Mouse (Mus musculus) retina, adult 2 months (tissue): ENCODE data around the gene Alad.

ENCODE experiments used
- DNase-seq: peaks from one replicate; pipeline ENCODE4 v3.0.0-alpha.2; 2012; ENCODE audit warnings: low read depth, low spot score

Gene Alad

DNA sequence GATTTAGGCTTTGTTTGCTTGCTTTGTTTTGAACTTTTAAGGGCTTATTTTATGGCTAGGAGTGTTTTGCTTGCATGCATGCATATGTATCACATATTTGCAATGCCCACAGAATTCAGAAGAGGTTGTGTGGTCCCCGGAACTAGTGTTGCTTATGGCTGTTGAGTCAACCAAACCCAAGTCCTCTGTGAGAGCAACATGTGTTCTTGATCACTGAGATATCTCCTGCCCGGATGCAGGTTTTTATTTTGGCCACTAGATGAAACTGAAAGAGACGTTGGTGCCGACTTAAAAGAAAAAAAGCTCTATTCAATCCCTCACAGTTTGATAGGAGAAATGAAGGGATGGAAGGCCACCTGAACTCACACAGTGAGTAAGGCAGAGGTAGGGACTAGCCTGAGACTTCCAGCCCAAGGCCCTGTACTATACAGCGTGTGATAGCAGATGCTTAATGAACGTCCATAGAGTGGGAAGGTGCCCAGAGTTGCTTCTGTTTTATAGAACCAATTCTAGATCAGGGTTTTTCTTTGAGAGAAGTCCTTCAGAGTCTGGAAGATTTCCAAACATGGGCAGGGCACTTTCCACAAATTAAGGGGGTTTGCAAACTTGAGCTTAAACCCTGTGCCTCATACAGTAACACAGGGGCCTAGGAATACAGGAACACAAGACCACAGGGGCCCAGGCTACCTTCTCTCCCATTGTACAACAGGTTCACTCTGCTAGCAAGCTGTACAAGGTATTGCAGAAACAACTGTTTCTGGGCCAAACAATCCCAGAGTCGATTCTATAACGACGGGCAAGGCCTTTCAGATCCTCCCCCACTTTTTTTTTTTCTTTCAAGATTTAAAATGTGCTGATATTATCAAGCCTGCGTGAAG, 1.9 kb downstream of the Alad start:
- DNase-seq: no peak

DNA sequence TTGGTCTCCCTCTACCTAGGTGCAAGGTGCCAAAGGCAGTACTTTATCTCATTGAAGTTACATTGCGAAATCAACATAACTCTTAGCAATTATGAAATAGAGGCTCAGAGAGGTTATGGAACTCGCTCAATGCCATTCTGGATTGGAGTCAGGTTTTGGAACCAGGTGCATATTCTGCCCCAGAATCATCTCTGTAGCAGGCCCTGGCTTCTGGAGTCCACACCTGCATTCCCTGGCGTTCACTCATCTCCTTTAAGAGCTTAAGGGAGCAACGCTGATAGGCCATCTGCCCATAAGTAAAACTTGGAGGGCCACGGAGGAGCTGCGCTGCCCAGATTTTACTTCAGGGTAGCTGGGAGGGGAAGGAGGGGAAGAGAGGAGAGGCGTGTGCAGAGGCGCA, 2.7 kb downstream of the Alad start:
- DNase-seq: no peak

DNA sequence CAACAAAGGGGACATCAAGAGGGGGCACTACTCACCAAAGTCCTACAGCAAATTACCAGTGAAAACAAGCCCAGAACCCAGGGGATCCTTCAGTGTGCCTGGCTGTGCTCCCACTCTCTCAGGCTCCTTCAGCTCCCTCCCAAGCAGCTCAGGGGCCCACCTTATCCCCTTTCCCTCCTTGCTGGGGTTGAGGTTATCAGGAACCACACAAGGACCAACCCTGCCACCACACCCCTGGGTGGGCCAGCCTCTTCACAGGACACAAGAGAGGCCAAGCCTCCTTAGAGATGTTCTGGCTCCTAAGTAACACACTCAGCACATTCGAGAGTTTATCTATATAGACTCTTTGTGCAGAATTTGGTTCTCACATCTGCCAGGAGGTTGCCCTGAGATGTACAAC, 3.1 kb downstream of the Alad start:
- DNase-seq: no peak

DNA sequence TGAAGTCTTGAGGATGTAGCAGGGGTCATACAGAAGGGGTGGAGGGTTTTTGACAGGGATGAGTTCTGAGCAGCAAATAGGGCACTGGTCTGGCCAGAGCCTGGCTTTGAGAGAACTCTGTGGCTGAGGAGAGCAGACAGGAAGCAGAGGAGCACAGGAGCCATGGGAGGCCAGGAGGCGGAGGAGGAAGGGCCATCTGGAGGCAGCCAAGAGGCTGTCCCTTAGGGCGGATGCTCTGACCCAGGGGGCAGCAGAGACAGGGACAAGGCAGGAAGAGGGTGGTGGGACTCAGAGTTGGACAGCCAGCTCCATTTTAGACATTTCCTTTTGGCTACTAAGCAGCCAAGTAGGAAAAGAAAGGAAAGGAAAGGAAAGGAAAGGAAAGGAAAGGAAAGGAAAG, 3.6 kb downstream of the Alad start:
- no peak for DNase-seq

DNA sequence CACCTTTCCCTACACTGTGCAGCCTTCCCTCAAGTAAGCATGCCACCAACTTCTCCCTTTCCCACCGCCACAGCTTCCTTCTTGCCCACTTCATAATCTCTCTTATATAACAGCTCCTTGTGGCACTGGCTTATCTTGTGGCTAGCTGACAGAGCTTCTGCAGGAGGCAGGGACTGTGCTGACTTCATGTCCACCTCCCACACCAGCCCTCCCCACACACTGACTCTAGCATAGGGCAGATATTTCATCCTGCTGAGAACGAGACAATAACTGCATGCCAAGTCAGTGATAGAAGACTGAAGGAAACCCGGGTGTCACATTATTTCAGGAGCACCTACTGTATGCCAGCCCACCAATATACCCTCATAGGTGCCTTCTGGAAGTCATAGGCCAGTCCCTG, 4.2 kb downstream of the Alad start:
- DNase-seq: no peak

DNA sequence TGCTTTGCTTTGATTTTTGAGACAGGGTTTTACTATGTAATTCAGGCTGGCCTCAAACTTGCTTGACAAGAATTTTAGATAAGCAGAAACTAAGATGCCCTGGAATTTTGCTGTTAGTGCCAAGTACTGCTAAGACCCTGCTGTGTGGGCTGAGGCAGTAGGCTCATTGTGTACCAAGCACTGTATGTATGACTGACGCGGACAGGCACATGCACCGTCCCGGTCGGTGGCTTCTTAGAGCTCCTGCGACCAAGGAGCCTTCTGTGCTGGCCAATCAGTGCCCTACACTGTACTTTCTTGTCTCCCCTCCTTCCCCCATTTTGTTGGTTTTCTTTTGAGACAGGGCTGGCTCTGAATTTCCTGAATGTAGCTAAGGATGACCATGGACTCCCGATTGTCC, 4.7 kb downstream of the Alad start:
- no peak for DNase-seq

DNA sequence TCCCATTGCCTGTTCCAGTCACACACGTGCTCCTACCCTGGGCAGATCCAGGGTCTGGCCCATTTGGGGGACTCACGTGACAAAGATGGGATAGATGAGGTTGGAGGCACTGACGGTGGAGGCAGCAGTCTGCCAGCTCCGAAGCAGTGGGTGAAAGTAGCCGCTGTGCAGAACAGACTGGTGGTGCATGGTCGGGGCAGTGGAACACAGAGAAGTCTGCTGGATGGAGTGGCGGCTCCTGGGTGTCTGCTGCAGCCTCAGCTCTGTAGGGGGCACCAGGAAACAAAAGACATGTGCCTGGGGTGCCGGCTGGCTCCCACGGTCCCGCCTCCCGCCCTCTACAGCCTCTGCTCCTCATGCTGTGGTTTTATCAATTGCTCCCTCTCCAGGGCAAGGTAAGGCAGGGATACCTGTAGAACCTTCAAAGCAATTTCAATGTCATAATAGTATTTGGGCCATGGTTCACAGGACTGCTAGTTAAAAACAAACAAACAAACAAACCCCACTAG, 5.7 kb downstream of the Alad start:
- DNase-seq: no peak

DNA sequence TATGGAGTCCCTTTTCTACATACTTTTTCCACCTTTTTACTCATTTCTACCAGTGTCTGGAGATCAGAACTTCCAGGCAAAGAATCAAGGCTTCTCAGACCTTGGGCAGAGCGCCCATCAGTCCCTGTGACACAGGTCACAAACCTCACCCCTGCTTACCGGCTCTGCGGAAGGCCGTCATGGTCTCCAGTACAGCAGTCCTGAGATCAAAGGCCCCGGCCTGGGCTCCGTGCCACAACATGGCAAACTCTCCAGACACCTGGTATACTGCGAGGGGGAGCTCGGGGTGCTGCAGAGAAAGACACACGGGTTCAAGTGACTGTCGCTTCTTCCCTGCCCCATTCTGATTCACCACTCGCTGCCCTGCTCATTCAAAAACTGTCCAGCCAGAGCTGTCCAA, 9.8 kb downstream of the Alad start:
- no peak for DNase-seq

DNA sequence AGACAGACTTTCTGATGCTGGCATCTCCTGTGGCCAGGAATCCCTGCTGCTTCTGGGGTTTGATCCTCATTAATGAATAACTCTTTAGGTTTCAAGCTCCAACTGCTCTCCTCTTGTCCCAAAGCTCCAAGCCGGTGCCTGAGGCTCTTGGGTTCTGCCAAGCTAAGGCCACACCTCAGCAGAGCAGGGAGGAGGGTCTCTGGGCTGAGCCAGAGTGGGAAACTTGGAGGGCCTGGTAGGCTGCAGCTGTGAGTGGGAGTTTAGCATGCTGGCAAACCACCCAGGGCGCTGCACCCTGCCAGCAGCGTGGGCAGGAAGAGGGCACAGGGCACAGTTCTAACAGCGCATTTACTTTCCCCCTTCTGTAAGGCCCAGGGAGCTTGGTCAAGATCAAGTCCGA, 10.9 kb downstream of the Alad start:
- no peak for DNase-seq

DNA sequence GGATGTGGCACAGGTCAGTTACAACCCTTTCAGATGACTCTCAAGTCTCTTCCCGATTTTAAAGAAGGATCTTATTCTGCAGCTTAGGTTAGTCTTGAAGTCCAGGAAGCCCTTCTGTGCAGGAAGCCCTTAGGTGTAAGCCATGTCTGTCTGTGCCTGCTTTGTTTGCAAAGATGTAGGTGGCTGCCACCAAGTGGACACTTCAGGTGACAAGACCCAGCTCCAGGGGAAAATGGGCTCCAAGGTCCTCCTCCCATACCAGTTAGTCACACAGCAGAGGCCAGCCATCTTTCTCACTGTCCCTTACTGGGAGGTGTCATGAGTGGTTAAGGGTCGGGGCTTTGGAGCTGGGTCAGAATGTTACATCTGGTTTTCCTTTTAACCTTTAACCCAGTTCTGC, 12.9 kb downstream of the Alad start:
- no peak for DNase-seq

DNA sequence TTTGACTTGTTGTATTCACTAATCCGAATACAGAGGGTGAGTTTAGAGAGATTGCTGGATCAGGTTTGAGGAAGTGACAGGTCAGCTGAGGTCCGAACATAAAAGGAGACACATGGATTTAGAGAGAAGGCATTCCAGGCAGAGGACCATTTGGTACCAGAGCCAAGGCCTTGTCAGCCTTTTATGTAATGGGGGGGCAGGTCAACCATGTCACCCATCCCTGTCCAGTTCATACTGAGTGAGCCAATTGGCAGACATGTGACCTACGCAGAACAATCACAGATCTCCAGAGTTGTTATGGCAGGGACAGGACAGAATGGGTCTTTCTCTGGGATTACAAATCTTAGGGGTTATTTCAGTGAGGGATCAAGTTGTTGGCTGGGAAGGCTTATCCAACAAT, 13.7 kb downstream of the Alad start:
- no peak for DNase-seq

DNA sequence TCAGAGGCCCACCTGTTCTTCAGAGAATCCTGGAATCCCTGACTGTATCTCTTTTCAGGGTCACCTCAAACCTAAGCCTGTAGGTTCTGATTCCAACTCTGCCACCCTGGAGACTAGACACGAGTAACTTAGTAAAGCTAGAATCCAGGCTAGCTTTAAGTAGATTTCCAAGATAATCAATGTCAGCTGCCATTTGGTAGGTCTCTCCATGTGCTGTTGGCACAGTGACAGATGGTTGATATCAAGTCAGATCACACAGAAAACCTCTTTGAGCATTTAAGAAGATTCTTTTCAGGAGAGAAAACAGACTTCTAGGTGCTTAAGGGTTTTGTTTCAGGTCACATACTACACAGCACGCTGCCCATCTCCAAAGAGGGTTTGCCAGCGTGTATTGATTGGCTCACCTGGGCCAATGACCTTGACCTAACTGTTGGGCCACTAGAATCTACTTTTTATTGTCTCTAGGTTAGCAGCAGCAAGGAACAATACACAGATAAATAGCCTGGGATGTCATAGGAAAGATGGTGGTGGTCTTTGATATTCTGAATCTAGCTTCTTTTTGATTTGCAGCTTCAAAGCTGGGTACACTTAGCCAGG, 16.2 kb downstream of the Alad start, which contains the start of gene Hdhd3:
Gene Hdhd3, minus strand, starts transcription at position 94 of the 597 bp plus-strand sequence.
- no peak for DNase-seq

DNA sequence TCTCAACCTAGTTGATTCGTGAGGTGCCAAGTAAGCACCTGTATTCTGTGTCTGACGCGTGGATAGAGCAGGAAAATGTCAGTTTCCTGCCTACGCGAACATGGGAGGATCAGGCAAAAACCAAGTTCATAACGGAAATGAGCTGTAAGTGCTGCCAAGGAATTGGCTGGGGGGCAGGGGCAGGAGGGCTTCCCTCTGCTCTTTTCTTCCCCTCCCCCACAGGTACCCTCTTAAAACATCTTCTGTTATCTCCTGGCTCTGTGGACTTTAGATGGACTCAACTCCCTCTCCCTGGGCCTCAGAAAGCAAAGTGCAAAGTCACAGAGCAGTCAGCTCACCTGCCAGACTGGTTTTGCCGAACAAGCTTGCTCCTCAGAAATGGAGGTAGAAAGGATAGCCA, 16.7 kb downstream of the Alad start:
- no peak for DNase-seq

DNA sequence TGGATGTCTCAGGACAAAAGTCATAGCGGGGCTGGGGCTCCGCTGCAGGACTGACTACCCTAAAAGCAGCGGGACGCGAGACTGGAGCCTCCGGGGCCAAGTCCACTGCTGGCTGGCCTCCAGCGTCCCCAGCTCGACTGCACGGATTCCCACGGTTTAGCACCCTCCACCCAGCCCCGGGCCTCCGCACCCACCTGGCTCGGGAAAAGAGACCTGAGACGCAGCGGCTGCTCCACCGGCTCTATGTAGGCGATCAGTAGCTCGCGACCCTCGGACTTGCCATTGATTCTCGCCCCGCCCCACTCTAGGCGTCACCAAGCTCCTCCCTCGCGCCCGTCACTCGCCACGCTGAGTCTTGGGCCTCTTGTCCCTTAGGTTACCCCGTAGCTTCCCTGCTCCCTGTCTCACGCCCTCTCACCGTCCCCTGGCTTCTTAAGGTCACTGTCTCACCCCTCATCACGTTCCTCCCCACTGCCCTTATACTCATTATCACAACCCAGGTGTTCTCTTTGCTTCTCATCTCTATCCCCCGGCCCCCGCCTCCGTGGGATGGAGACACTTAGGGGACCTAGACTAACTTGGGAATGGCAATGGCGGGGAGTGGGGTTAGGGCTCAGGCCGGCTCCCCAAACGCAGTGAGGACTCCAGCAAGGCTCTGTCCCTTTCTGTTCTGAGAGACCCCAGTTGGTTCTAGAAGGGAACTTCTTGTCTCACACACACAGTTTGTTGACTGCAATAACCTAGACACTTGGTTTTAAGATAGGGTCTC, 17.6 kb downstream of the Alad start:
- peak; percentile 68 for DNase-seq

DNA sequence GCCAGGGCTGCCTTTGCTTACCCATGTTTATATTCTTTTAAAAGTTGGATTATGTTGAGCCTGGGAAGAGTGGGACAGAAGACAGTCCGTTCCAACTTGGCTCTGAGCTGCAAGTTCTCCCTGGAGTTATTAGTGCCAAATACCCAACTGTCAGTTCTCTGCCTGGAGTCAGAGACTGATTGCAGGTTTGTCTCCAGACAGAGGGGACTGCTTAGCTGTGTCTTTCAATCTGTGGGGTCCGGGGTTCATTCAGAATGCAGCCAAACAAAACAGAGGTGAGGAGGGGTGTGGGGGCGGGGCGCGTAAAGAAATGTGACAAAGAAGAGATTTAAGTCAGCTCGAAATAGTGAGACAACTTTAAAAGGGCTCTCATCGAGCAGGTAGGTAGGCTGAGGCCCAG, 18.2 kb downstream of the Alad start:
- no peak for DNase-seq

DNA sequence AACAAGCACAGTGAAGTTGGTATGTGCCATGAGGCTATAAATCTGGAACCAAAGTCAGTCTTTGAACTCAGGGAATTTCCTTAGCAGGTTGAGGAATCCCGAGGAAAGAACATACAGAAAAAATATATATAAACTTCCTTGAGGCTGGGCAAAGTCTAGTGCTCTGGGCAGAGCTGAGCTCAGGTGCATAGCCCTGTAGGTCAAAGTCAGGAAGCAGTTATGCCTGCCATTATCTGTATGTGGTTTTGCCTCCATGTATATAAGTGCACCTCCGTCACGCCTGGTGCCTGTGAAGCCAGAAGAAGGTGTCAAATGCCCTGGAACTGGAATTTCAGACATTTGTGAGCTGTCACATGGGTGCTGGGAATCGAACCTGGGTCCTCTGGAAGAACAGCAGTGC, 18.9 kb downstream of the Alad start:
- DNase-seq: no peak

DNA sequence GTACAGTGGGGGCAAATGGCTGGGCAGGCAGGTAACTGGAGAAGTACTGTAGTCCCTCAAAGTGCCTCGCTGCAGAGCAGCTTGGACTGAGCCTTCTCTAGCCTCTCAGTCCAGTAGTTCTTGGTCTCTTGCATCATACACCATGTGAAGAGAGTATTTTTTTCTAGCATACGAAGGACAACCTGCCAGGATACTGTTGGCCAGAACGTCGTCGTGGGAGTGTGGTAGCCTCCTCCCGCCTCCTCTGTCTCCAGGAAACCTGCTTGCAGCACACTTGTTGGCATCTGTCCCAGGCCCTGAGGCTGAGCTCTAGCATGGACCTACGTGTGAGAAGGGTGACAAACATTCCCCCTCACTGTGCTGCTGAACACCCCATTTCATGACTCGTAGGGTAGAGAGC, 22.9 kb downstream of the Alad start:
- no peak for DNase-seq

DNA sequence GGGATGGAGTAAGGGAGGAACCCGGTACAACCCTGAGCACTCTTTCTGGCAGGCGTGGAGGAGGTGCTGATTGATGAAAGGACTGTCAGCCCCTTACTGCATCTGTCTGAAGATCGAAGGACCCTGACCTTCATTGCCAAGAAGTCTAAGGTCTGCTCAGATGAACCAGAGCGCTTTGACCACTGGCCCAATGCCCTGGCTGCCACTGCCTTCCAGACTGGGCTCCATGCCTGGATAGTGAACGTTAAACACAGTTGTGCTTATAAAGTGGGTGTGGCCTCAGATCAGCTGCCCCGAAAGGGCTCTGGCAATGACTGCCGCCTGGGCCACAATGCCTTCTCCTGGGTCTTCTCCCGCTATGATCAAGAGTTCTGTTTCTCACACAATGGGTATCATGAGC, 23.8 kb downstream of the Alad start:
- no peak for DNase-seq

DNA sequence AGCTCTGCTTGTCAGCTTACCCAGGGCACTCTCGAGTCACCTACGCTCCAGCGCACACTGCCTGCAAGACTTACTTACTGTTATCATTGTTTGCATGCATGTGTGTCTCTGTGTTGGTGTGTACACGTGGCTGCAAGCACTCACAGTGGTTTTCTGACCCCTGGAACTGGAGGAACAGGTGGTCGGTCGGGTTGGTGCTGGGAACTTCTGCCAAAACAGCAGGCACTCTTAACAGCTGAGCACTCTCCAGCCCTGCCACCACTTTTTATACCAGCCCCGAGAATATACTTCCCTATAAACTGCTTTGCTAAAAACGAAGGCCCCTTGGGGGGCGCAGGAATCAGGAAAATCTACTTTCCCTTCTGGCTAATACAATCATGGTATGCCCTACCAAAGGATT, 25.5 kb downstream of the Alad start:
- DNase-seq: no peak

DNA sequence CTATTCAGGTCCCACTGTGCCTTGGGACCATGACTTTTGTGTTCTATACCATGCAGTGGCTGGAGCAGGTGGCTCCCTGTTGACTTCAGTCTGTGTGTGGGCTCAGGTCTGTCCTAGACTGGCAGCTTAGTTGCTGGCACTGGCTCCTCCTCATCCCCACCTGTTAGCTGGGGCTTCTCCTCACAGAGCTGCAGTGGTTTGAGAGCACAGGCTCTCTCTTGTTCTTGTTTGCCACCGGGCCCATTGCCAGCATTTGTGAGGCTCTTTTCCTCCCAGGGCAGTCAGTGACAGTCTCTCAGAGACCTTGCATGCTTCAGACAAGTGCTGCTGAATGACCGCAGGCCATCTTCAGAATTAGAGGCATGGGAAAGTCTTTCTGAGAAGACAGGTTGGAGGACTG, 27.0 kb downstream of the Alad start:
- no peak for DNase-seq

DNA sequence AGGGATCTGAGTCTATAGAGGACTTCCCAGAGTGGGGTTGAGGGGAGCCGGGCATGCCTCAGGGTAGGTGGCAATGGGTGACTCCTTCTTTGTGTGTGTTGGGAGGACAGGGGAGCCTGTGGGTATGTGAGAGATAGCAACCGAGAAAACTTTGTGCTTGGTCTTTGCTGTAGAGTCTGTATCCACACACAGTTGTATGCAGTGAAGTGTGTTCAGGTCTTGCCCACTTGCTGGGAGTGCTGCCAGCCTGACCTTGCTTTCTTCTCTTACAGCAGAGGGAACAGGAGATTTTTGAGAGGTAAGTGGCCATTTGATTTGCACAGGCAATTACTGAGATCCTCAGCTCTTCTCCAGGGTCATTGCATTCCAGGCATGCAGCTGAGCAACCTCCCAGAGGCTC, 31.8 kb downstream of the Alad start:
- DNase-seq: no peak

DNA sequence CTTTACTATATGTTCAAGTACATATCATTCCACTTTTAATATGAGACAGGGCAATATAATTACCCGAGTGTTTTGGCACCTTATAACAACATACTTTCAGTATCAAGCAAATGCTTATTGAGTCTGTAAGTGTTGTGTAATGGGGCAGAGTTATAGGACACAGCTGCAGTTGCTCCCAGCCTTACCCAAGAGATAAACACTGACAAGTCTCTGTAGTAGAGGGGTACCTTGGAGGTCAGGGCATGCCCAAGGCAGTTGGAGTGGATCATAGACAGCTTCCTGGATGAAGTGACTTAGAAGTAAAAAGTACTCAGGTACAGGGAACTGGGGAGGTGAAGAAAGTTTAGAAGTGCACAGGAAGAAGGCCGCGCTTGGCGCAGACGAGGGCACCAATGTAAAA, 32.5 kb downstream of the Alad start:
- no peak for DNase-seq
